Mouse (Mus musculus) CH12.LX (cell line): ENCODE results near the gene Opcml. TPM values are rescaled to one million over a fixed set of nuclear protein-coding genes. Genes with fewer than 3 reads are reported as not detected.

Experiments used
- DNase-seq: peaks from one replicate; pipeline ENCODE4 v3.0.0-alpha.2; 2013; ENCODE audit errors: extremely low read depth
- H3K27ac ChIP-seq: 2 replicates; pipeline ENCODE4 v1.5.1; 2012; ENCODE audit warnings: low read depth, mild to moderate bottlenecking, control low read depth, moderate library complexity; ENCODE audit not compliant: insufficient read depth
- H3K27me3 ChIP-seq: replicated peaks from 2 replicates; pipeline ENCODE3; 2012; ENCODE audit warnings: inconsistent platforms
- H3K36me3 ChIP-seq, 2 experiments: replicated peaks in 1 of 2; 2 replicates each; pipeline versions ENCODE3 to v1.6.1; 2012; ENCODE audit warnings: inconsistent platforms in 1 of 2, low read length in 1 of 2, mild to moderate bottlenecking in 1 of 2, mixed read lengths in 1 of 2, moderate library complexity in 1 of 2; ENCODE audit not compliant: control insufficient read depth in 1 of 2, insufficient read depth in 1 of 2
- H3K4me1 ChIP-seq, 2 experiments: 2 replicates each; pipeline ENCODE4 v1.6.1; 2012; ENCODE audit warnings: inconsistent platforms in 1 of 2, moderate library complexity in 1 of 2; ENCODE audit not compliant: insufficient read depth in 2 of 2, control insufficient read depth in 1 of 2
- H3K4me2 ChIP-seq: 2 replicates; pipeline ENCODE4 v1.6.1; 2012; ENCODE audit warnings: low read depth, mild to moderate bottlenecking, control low read depth; ENCODE audit not compliant: poor library complexity, insufficient read depth, severe bottlenecking
- H3K4me3 ChIP-seq, 3 experiments: fragments of 150-350 bp in 1 of 3; sonication (generic) in 1 of 3; replicated peaks in 1 of 3; 2 replicates each; pipeline versions ENCODE3 to v1.5.1; 2011 to 2012; ENCODE audit warnings: low read depth in 2 of 3, low read length in 2 of 3, mild to moderate bottlenecking in 2 of 3, moderate library complexity in 2 of 3, control low read depth in 1 of 3, improper control_type of control experiment in 1 of 3, inconsistent platforms in 1 of 3, mixed read lengths in 1 of 3; ENCODE audit not compliant: poor library complexity in 1 of 3
- H3K79me2 ChIP-seq: replicated peaks from 2 replicates; pipeline ENCODE4 v1.6.1; 2012; ENCODE audit warnings: mild to moderate bottlenecking, moderate library complexity; ENCODE audit not compliant: control insufficient read depth, poor library complexity, insufficient read depth, severe bottlenecking; ENCODE audit errors: extremely low read depth
- H3K9ac ChIP-seq: 2 replicates; pipeline ENCODE4 v1.6.1; 2012; ENCODE audit warnings: low read depth, mild to moderate bottlenecking, control low read depth, moderate library complexity; ENCODE audit not compliant: insufficient read depth
- H3K9me3 ChIP-seq: replicated peaks from 2 replicates; pipeline ENCODE3; 2012; ENCODE audit warnings: low read length, inconsistent platforms, mixed read lengths
- BHLHE40 ChIP-seq: IDR thresholded peaks from 2 replicates; pipeline ENCODE4 v1.6.1; 2011; ENCODE audit warnings: mild to moderate bottlenecking, low read depth, low read length, improper control_type of control experiment
- CHD2 ChIP-seq: IDR thresholded peaks from 2 replicates; pipeline ENCODE4 v1.6.1; 2011; ENCODE audit warnings: low read length, improper control_type of control experiment
- CTCF ChIP-seq, 2 experiments: IDR thresholded peaks in 1 of 2; conservative IDR thresholded peaks in 1 of 2; 2 replicates each; pipeline ENCODE4 v1.5.1; 2011 to 2012; ENCODE audit warnings: low read depth in 2 of 2, low read length in 2 of 2, improper control_type of control experiment in 1 of 2, inconsistent platforms in 1 of 2, mild to moderate bottlenecking in 1 of 2, moderate library complexity in 1 of 2
- E2F4 ChIP-seq: IDR thresholded peaks from 2 replicates; pipeline ENCODE4 v1.6.1; 2011; ENCODE audit warnings: low read depth, low read length, improper control_type of control experiment; ENCODE audit not compliant: insufficient replicate concordance
- ELF1 ChIP-seq: IDR thresholded peaks from 2 replicates; pipeline ENCODE4 v1.6.1; 2014; ENCODE audit warnings: low read depth, mild to moderate bottlenecking, inconsistent platforms, low read length, improper control_type of control experiment
- EP300 ChIP-seq: IDR thresholded peaks from 2 replicates; pipeline ENCODE4 v1.6.1; 2011; ENCODE audit warnings: low read length, improper control_type of control experiment
- GABPA ChIP-seq: IDR thresholded peaks from 2 replicates; pipeline ENCODE4 v1.6.1; 2012; ENCODE audit warnings: low read depth, low read length, improper control_type of control experiment, inconsistent platforms; ENCODE audit not compliant: insufficient replicate concordance
- IRF4 ChIP-seq: IDR thresholded peaks from 2 replicates; pipeline ENCODE4 v1.6.1; 2014; ENCODE audit warnings: low read depth, mild to moderate bottlenecking, inconsistent platforms, low read length, improper control_type of control experiment
- MAZ ChIP-seq: IDR thresholded peaks from 2 replicates; pipeline ENCODE4 v1.6.1; 2012; ENCODE audit warnings: low read depth, mild to moderate bottlenecking, inconsistent platforms, low read length, improper control_type of control experiment, moderate library complexity
- MEF2A ChIP-seq: IDR thresholded peaks from 2 replicates; pipeline ENCODE4 v1.6.1; 2014; ENCODE audit warnings: low read depth, mild to moderate bottlenecking, inconsistent platforms, low read length, improper control_type of control experiment, borderline replicate concordance
- MXI1 ChIP-seq: IDR thresholded peaks from 2 replicates; pipeline ENCODE4 v1.6.1; 2011; ENCODE audit warnings: mild to moderate bottlenecking, low read depth, low read length, improper control_type of control experiment
- MYC ChIP-seq: IDR thresholded peaks from 2 replicates; pipeline ENCODE4 v1.6.1; 2011; ENCODE audit warnings: low read depth, mild to moderate bottlenecking, improper control_type of control experiment, low read length
- NELFE ChIP-seq: IDR thresholded peaks from 2 replicates; pipeline ENCODE4 v1.6.1; 2011; ENCODE audit warnings: low read depth, low read length, improper control_type of control experiment
- NRF1 ChIP-seq: IDR thresholded peaks from 2 replicates; pipeline ENCODE4 v1.6.1; 2014; ENCODE audit warnings: low read depth, mild to moderate bottlenecking, inconsistent platforms, low read length, improper control_type of control experiment, moderate library complexity
- POLR2A ChIP-seq: IDR thresholded peaks from 2 replicates; pipeline ENCODE4 v1.6.1; 2011; ENCODE audit warnings: low read depth, mild to moderate bottlenecking, improper control_type of control experiment, low read length
- POLR2AphosphoS2 ChIP-seq: IDR thresholded peaks from 2 replicates; pipeline ENCODE4 v1.6.1; 2011; ENCODE audit warnings: low read depth, low read length, improper control_type of control experiment
- RAD21 ChIP-seq: IDR thresholded peaks from 2 replicates; pipeline ENCODE4 v1.6.1; 2011; ENCODE audit warnings: low read depth, mild to moderate bottlenecking, low read length, improper control_type of control experiment, moderate library complexity
- SIN3A ChIP-seq: IDR thresholded peaks from 2 replicates; pipeline ENCODE4 v1.6.1; 2012; ENCODE audit warnings: low read length, improper control_type of control experiment, inconsistent platforms
- SMC3 ChIP-seq: IDR thresholded peaks from 2 replicates; pipeline ENCODE4 v1.6.1; 2011; ENCODE audit warnings: low read depth, low read length, improper control_type of control experiment
- TCF12 ChIP-seq: IDR thresholded peaks from 2 replicates; pipeline ENCODE4 v1.6.1; 2014; ENCODE audit warnings: low read depth, mild to moderate bottlenecking, inconsistent platforms, low read length, improper control_type of control experiment
- UBTF ChIP-seq: IDR thresholded peaks from 2 replicates; pipeline ENCODE4 v1.6.1; 2012; ENCODE audit warnings: low read depth, mild to moderate bottlenecking, inconsistent platforms, low read length, improper control_type of control experiment, moderate library complexity
- USF1 ChIP-seq: IDR thresholded peaks from 2 replicates; pipeline ENCODE4 v1.6.1; 2014; ENCODE audit warnings: low read depth, mild to moderate bottlenecking, inconsistent platforms, low read length, improper control_type of control experiment
- ZC3H11A ChIP-seq: IDR thresholded peaks from 2 replicates; pipeline ENCODE4 v1.6.1; 2012; ENCODE audit warnings: low read depth, mild to moderate bottlenecking, inconsistent platforms, low read length, improper control_type of control experiment
- ZMIZ1 ChIP-seq: IDR thresholded peaks from 2 replicates; pipeline ENCODE4 v1.6.1; 2012; ENCODE audit warnings: low read depth, mild to moderate bottlenecking, inconsistent platforms, low read length, improper control_type of control experiment
- dilution Hi-C: fragments of 300-500 bp; cut with MboI; formaldehyde crosslinking; loops from 2 replicates; pipeline ENCODE4 v1.14.3; 2020; ENCODE audit warnings: low sequenced_read_pairs; ENCODE audit not compliant: extremely low pct_unique_long_range_greater_than_20kb, extremely low pct_ligation_motif_present
- in situ Hi-C: fragments of 300-500 bp; cut with MboI; formaldehyde crosslinking; loops from 3 replicates; pipeline ENCODE4 v1.14.3; 2019; ENCODE audit warnings: low sequenced_read_pairs, low pct_ligation_motif_present, low pct_unique_long_range_greater_than_20kb, mixed read lengths
- polyA plus RNA-seq: library from polyadenylated mRNA; unstranded; fragments of >175 nt; gene quantifications from 2 replicates; pipeline ENCODE4 v1.2.1, GENCODE M21; 2012; ENCODE audit warnings: low read depth; ENCODE audit not compliant: insufficient read length
- total RNA-seq, 2 experiments: library from RNA; depleted of rRNA; stranded (reverse); fragments of 300-350 nt in 1 of 2; fragments of >200 nt in 1 of 2; gene quantifications; 2 replicates each; pipeline ENCODE4 v1.2.3; 2012 to 2014

Opcml gene
- total and polyA plus RNA-seq, 3 experiments, result 0.34 to 0.60 TPM; not detected in 1

GRCm38 (mm10) chr9:28197061-28197460 lies 406.5 kb downstream of the Opcml start:
- H3K9ac ChIP-seq, result no peak overlapping the region
- in situ Hi-C loops, result loop anchor here (25.0 kb wide), 1 partner anchor 785 kb away; no protein-coding TSS in a partner anchor
- H3K79me2 ChIP-seq, result no peaks in the 10 kb centered on the region
- H3K27ac ChIP-seq, result no peak overlapping the region
- no peaks in the 10 kb centered on the region for H3K4me1 ChIP-seq
- TF ChIP-seq GABPA (no peak), SIN3A (no peak), EP300 (no peak), ZMIZ1 (no peak), E2F4 (no peak), ELF1 (no peak), UBTF (no peak), POLR2AphosphoS2 (no peak), NRF1 (no peak), POLR2A (no peak), MXI1 (no peak), NELFE (no peak)
- no peak for DNase-seq
- no peak overlapping the region for H3K4me2 ChIP-seq
- dilution Hi-C loops, result no loop called here
- peaks cover 23% of the 10 kb centered on the region for H3K9me3 ChIP-seq
- no peak overlapping the region for H3K4me3 ChIP-seq
- no peaks in the 10 kb centered on the region for H3K36me3 ChIP-seq
- H3K27me3 ChIP-seq, result no peaks in the 10 kb centered on the region

- H3K79me2 ChIP-seq, result no peaks in the 10 kb centered on the region
- no peak overlapping the region for H3K4me2 ChIP-seq
- H3K36me3 ChIP-seq, result no peaks in the 10 kb centered on the region
- no peak overlapping the region for H3K4me3 ChIP-seq
- no peak overlapping the region for H3K9ac ChIP-seq
- DNase-seq, result peak; percentile 13
- TF ChIP-seq IRF4 (no peak), CTCF (conservative IDR thresholded peaks at IDR 0.05 in 1 of 2, IDR thresholded peaks at IDR 0.05 in 1 of 2; ENCODE audit: low read depth in 2 of 2, low read length in 2 of 2) (peak in 1 of 2 experiments; percentile 32; a peak in 2 of 4 replicates), BHLHE40 (no peak), RAD21 (peak; percentile 24), USF1 (no peak), SMC3 (peak; percentile 30; the same call in 1 of the 2 replicates), MYC (no peak), ZC3H11A (no peak), MAZ (no peak), MEF2A (no peak), MXI1 (no peak), ZMIZ1 (no peak), EP300 (no peak), CHD2 (no peak), TCF12 (no peak), NRF1 (no peak)
- H3K27me3 ChIP-seq, result no peaks in the 10 kb centered on the region
- dilution Hi-C loops (no loop called here), in situ Hi-C loops (loop anchor here (25.0 kb wide), 1 partner anchor 785 kb away; no protein-coding TSS in a partner anchor)
- peaks cover 24% of the 10 kb centered on the region for H3K9me3 ChIP-seq
- no peaks in the 10 kb centered on the region for H3K4me1 ChIP-seq
- no peak overlapping the region for H3K27ac ChIP-seq
Measured at GRCm38 (mm10) chr9:28197631-28198030, 407.1 kb downstream of the Opcml start.
